Mouse (Mus musculus): Measurements from ENCODE around the gene Plekhj1. TPM values are rescaled to one million over a fixed set of nuclear protein-coding genes. Genes with fewer than 3 reads are reported as not detected.

The Plekhj1 gene
- total RNA-seq, 2 experiments from 2014 or later = 50.0 to 63.2 TPM

DNA sequence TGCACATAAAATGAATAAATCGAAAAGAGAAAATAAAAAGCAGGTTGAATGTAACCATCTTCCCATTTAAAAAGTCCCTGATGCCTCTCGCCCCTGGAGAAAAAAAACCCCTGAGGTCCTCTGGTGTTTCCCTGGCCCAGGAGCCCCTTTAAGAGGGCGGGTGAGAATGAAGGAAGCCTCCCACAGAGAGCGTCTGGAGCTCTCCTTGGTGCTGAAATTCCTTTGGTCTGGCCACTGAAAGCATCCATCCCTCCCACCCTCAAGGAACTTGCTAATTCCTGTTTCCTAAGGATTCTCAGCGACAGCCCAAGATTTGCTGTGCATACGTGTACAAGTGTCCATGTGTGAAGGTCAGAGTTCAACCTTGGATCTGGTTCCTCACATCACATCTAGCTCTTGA, 49.8 kb downstream of the Plekhj1 start:
- DNase-seq = peak; percentile 81

DNA sequence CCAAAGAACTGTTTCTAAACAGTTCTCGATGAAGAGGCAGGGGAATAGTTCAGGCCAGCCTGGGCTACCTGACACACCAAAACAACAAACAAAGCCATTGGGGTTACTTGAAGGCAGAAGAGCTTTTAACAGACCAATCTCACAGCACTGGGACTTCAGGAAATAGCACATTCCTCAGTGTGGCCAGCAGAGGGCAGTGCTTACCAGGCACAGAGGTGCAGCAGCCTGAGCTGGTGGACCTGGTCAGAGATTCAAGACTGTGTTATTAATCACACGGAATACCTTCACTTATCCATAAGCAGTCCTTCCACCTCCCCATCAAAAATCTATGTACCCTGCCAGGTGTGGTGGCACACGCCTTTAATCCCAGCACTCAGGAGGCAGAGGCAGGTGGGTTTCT, 51.0 kb downstream of the Plekhj1 start:
- peak; percentile 87 for DNase-seq

Small RNA genes lying within 50 kb of the gene (microRNA-seq; reads per million reads assigned to microRNA genes)
- gene Mir1982 = 1.8 reads per million

Other genes starting within 250 kb of the Plekhj1 start
- 10 to 100 TPM; 31.9 to 44.5 TPM for gene Rexo1, start 237.1 kb downstream of the Plekhj1 start, total RNA-seq (2021)
- gene Klf16, start 221.3 kb downstream of the Plekhj1 start, total RNA-seq (2021) = 10 to 100 TPM; 12.4 to 14.1 TPM
- gene Abhd17a, start 208.3 kb downstream of the Plekhj1 start, total RNA-seq (2021) = 100 to 1,000 TPM; 108 to 113 TPM
- 10 to 100 TPM; 41.8 to 42.3 TPM for gene Scamp4, start 195.8 kb downstream of the Plekhj1 start, total RNA-seq (2021)
- 1 to 10 TPM; 3.9 to 5.1 TPM for gene Adat3, start 195.7 kb downstream of the Plekhj1 start, total RNA-seq (2021)
- gene Gm49322, start 192.6 kb downstream of the Plekhj1 start, total RNA-seq (2021) = 1 to 10 TPM; 1.6 to 2.7 TPM
- gene Csnk1g2, start 175.8 kb downstream of the Plekhj1 start, total RNA-seq (2021) = 100 to 1,000 TPM; 121 to 131 TPM
- gene Btbd2, start 141.6 kb downstream of the Plekhj1 start, total RNA-seq (2021) = 10 to 100 TPM; 50.4 to 65.3 TPM
- 100 to 1,000 TPM; 249 to 298 TPM for gene Mknk2, start 120.5 kb downstream of the Plekhj1 start, total RNA-seq (2021)
- 10 to 100 TPM; 17.7 to 20.1 TPM for gene Mob3a, start 96.6 kb downstream of the Plekhj1 start, total RNA-seq (2021)
- 10 to 100 TPM in 1 of 2 experiments, 1 to 10 TPM in 1; 6.9 to 13.1 TPM for gene Izumo4, start 96.4 kb downstream of the Plekhj1 start, total RNA-seq (2021)
- gene Ap3d1, start 56.4 kb downstream of the Plekhj1 start, total RNA-seq (2021) = 10 to 100 TPM; 64.7 to 82.6 TPM
- gene Dot1l, start 43.4 kb downstream of the Plekhj1 start, total RNA-seq (2021) = 10 to 100 TPM; 64.5 to 80.9 TPM
- 10 to 100 TPM; 45.2 to 50.5 TPM for gene Sf3a2, start 428 bp downstream of the Plekhj1 start, total RNA-seq (2021)
- gene Amh, start 6.6 kb upstream of the Plekhj1 start, total RNA-seq (2021) = under 1 TPM; 0.57 to 0.79 TPM
- 10 to 100 TPM in 1 of 2 experiments, 1 to 10 TPM in 1; 9.8 to 24.0 TPM for gene Jsrp1, start 14.9 kb upstream of the Plekhj1 start, total RNA-seq (2021)
- 100 to 1,000 TPM; 700 to 820 TPM for gene Oaz1, start 28.0 kb upstream of the Plekhj1 start, total RNA-seq (2021)
- 1 to 10 TPM in 1 of 2 experiments, under 1 TPM in 1; 0.99 to 1.5 TPM for gene Lingo3, start 45.4 kb upstream of the Plekhj1 start, total RNA-seq (2021)
- gene Lsm7, start 56.6 kb upstream of the Plekhj1 start, total RNA-seq (2021) = 10 to 100 TPM; 35.3 to 37.8 TPM
- gene Sppl2b, start 56.6 kb upstream of the Plekhj1 start, total RNA-seq (2021) = 10 to 100 TPM; 25.3 to 39.8 TPM
- under 1 TPM; 0.09 to 0.12 TPM for gene Tmprss9, start 73.2 kb upstream of the Plekhj1 start, total RNA-seq (2021)
- 100 to 1,000 TPM; 271 to 285 TPM for gene Timm13, start 102.3 kb upstream of the Plekhj1 start, total RNA-seq (2021)
- 10 to 100 TPM; 14.5 to 16.5 TPM for gene Lmnb2, start 119.6 kb upstream of the Plekhj1 start, total RNA-seq (2021)
- 10 to 100 TPM; 11.7 to 44.5 TPM for gene Gadd45b, start 131.4 kb upstream of the Plekhj1 start, total RNA-seq (2021)
- 1 to 10 TPM; 5.4 to 6.4 TPM for gene Gng7, start 216.3 kb upstream of the Plekhj1 start, total RNA-seq (2021)
- 1 to 10 TPM; 2.8 to 3.4 TPM for gene Diras1, start 227.0 kb upstream of the Plekhj1 start, total RNA-seq (2021)
- gene Slc39a3, start 238.8 kb upstream of the Plekhj1 start, total RNA-seq (2021) = 10 to 100 TPM; 28.5 to 32.8 TPM